Mouse (Mus musculus) layer of hippocampus, postnatal 14 days (tissue): Measurements from ENCODE around the gene Traf5. TPM values are rescaled to one million over a fixed set of nuclear protein-coding genes. Genes with fewer than 3 reads are reported as not detected.
A peak's percentile ranks its signal among the peaks of the same experiment; 100 is the strongest.

ENCODE experiments used
- DNase-seq, 2 experiments: peaks; one replicate each; pipeline ENCODE4 v3.0.0; 2021 to 2022; ENCODE audit warnings: low spot score in 2 of 2, mixed read lengths in 1 of 2
- total RNA-seq, 2 experiments: library from RNA; stranded (reverse); gene quantifications; 2 replicates each; pipeline ENCODE4 v1.2.3; 2021

Traf5 gene
- total RNA-seq, 2 experiments from 2014 or later: 2.1 to 3.8 TPM

DNA sequence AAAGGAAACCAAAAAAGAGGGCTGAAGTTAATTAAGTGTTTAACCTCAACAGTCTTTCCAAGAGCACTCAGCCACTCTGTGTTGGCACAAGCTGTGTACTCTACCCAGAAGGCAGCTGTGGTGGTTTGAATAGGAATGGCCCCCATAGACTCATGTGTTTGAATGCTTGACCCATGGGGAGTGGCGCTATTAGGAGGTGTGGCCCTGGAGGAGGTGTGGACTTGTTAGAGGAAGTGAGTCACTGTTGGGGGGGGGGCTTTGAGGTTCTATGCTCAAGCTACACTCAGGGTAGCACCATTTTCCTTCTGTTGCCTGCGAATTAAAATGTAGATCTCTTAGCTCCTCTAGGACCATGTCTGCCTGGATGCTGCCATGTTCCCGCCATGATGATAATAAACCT lies 25.4 kb downstream of the Traf5 start:
- no peak for DNase-seq

DNA sequence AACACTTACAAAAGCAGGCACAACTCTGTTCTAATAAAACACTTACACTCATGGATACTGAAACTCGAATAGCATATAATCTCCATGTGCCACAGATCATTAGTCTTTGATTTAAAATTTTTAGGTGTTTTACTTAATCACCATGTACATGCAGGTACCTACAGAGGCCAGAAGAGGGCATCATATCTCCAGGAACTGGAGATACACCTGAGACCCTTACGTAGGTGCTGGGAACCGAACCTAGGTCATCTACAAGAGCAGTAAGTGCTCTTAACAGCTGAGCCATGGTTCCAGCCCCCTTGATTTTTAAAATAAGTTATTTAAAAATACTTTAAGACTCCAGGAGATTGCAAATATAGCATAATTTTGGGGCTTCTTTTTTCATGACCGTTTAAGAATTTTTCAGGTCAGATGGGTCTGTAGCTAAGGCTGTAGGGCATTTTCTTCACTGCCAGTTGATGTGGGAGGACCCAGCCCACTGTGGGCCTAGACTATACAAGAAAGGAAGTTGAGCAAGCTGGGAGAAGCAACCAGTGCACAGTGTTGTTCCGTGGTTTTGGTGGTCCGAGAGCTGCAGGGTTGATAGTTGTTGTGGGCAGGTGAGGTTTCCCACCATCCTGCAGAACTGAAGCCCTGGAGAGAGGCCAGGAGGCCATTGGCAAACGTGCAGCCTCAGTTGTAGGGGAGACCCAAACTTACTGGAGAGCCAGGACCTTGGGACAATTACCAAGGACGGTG lies 29.0 kb downstream of the Traf5 start:
- DNase-seq: no peak

DNA sequence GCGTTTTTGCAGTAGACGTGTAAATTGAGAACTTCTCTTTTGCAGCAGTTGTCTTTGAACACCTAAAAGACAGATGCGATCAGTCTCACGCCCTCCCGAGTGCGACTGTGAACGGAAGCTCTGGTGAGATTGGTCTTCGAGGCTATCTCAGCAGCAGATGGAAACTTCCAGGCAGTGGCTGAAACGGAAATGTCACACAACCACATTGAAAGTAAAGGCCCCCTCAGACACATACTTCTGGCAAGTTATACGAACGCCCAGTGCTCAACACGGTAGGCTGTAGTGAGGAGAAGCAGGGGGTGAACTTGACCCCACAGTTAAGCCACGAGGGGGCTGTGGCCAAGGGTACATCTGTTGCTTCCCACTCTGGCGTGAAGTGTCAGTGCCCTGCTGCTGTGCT lies 29.7 kb downstream of the Traf5 start:
- no peak for DNase-seq

DNA sequence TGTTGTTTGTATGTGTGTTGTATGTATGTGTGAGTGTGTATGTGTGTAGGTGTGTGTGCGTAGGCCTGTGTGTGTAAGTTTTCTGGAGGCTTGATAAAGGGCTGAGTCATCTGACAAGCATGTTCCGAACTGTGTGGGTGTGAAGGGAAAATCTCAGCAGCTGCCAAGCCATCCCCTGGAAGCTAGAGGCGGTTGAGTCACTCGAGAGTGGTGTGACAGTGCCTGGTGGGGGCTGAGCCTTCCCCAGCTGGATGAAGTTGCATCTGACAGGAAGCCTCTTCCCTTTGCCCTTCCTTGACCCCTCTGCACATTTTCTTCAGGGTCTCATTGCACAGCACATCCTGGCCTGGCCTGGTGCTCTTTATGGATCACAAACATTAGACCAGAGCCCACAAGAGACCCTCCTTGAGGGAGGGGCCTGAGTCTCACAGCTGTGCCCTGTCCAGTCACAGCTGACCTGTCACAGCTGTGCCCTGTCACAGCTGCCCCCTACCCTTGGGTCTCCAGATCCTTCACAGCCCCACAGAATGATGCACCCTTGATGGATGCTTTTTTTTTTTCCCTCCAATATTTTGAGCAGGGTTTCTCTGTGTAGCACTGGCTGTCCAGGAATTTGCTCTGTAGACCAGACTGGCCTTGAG lies 30.6 kb downstream of the Traf5 start:
- DNase-seq: peak in 1 of 2 experiments; percentile 47

DNA sequence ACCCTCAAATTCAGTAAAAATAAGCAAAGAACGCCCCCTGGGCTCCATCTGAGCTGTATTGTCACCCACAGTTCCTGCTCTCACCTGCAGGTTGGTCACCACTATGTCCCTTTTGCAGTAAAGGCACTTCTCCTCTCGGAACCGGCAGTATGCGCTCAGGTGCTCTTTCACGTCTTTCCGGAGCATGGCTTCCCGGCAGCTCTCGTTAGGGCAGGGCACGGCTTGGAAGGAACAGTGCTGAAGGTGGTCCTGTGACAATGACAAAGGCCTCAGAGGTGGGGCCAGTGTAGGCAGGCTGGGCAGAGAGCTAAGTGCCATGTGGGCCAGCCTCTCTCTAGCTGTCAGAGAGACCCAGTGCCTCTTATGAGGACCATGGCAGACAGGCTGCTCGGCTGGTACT lies 33.4 kb downstream of the Traf5 start:
- no peak for DNase-seq

DNA sequence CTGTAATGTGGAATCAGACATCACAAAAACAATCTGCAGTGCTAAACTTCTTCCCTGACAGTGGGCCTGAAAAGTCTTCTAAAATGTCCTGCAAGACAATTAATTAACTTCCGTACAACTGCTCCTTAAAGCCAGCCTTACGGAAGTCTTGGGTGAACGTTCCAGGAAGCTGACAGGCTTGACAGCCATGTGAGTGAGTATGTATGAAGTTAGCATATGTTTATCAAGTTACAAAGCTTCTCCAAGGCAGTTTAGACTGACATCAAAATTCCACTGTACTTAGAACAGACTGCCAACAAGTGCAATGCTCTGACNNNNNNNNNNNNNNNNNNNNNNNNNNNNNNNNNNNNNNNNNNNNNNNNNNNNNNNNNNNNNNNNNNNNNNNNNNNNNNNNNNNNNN lies 38.6 kb downstream of the Traf5 start:
- no peak for DNase-seq

DNA sequence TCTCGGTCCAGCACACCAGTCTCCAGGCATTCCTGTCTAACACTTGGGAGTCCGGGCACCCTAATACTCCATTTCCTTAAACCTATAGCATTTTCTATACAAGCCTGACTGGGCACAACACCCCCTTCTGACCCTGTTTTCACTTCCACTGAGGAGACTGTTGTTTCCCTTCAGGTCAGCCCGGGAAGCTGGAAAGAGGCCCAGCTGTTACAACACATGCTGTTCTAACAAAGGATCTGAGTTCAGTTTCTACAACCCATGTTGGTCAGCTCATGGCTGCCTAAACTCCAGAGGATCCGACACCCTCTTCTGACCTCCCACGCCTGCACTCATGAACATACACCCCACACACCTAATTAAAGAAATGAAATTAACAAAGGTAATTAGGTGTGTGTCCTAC lies 39.4 kb downstream of the Traf5 start:
- DNase-seq: no peak

DNA sequence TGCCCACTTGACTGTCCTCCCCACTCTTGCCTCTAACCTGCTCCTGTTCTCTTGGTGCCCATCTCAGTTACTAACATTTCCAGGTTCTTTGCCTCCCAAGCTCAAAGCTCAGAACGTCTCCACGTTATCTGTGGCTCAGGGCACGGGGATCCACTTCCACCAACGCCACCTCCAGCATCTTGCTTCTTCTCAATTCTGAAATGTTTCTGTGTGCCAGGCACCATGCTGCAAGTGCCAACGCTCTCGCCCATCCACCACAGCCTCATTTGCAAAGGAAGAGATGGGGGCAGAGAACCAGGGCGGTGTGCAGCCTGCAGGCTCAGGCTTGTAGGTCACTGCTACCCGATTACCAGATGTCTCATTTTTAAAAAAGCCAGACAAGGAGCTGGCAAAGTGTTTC lies 39.9 kb downstream of the Traf5 start:
- no peak for DNase-seq

DNA sequence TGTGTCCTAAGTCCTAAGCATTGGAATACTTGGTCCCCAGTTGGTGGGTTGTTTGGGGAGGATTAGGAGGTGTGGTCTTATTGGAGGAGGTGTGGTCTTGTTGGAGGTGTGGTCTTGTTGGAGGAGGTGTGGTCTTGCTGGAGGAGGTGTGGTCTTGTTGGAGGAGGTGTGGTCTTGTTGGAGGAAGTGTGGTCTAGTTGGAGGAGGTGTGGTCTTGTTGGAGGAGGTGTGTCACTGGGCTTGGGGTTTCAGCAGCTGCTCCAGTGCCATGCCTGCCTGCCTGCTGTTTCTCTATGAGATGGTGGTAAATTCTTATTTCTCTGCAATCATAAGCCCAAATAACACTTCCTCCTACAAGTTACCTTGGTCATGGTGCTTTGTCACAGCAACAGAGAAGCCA lies 93.3 kb downstream of the Traf5 start:
- no peak for DNase-seq

DNA sequence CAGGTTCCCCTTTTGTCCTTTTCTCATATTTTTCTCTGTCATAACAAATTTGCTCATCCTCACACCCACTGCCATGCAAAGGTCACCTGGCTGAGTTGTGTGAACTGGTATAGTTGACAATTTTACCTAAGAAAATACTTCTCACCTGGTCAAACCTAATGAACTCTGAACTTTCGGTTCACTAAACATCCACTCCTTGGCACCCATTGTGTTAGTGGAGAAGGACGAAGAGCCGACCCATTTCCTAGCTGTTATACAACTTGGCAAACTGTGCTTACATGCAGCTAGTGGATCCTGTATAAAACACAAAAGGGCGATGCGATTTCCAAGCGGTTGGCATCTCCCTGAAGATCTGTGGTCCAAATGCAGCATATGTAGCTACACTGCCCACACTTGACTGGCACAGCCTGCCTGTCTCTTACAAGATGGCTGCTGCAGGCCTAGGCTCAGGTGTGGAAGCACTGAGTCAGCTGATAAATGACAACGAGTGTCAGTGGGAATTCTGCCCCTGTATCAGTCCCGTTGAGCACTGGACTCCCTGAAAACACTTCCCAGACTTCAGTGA lies 95.7 kb downstream of the Traf5 start:
- no peak for DNase-seq

DNA sequence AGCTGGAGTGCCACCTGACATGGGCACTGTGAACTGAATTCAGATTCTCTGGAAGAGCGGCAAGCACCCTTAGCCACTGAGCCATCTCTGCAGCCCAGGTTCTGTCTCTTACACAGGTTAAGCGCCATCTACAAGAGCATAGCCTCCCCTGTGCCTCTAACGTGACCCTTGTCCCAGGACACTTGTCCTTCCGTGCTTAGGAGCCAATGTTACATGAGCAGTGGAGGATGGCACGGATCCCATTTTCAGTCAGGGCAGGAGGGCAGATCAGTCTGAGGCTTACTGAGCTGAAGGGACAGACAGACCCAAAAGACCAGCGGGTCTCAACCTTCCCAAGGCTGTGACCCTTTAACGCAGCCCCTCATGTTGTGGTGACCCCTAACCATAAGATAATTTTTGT lies 96.4 kb downstream of the Traf5 start:
- DNase-seq: no peak

DNA sequence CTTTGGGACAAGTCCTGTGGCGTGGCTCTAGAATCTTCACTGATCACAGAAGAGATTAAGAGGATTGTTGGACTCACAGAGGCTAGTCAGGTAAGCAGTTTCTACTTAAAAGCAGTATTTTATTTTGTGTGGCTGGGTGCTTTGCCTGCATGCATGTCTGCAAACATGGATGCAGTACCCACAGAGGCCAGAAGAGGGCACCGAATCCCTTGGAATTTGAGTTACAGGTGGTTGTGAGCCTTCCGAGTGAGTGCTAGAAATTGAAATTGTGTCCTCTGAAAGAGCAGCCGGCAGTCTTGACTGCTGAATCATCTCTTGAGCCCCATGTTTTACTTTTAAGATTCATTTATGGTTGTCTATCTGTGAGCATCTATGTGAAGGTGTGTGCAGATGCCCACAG lies 96.9 kb downstream of the Traf5 start:
- no peak for DNase-seq

DNA sequence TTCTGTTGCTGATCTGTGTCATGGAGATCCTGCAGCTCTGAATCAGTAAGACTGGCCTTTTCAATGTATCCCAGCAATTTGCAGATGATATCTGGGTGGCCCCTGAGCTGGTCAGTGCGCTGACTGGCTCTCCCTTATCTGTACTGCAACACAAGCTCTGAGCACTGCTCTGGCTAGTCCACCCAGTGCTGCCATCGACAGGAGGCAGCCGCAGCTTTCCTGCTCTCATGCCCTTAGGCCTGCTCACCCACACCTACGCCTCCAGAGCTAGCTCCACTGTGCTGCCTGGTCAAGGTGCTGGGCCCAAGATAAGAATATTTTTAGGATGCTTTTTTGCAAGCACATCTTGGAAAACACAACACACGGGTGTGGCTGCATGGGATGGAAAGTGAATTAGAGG lies 97.9 kb downstream of the Traf5 start:
- DNase-seq: no peak

DNA sequence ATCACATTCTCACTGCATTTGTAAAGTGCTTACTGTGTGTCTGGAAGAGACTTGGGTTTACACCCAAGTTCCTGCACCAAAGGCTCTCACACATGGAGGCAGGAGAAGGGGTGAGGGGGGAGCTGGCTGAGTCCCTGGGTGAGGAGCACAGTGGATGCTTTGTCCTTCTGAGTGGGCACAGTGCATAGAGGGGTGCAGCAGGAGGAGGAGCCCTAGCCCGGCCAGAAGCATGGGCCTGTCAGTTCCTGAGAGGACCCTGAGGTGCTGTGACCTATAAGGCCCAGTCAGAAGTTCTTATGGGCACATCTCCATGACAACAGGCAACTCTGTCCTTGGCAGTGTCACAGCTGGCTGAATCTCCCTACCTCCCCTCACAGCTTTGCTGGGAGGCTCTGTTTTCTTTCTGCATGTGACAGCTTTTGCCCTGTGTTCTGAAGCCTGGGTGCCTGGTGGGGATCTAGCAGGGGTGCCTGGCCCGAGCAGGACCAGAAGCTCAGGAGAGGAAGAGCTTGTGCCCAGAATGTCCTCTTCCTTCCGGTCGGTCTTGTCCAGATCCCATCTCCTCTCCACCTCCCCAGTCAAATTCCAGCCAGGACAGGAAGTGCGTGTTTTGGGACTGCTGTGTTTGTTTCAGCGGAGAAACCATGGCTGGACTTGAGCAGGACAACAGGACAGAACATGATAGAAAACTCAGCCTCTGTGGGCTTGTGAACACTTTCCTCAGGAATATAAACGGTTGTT lies 100.1 kb downstream of the Traf5 start:
- DNase-seq: peak in 1 of 2 experiments; percentile 49

DNA sequence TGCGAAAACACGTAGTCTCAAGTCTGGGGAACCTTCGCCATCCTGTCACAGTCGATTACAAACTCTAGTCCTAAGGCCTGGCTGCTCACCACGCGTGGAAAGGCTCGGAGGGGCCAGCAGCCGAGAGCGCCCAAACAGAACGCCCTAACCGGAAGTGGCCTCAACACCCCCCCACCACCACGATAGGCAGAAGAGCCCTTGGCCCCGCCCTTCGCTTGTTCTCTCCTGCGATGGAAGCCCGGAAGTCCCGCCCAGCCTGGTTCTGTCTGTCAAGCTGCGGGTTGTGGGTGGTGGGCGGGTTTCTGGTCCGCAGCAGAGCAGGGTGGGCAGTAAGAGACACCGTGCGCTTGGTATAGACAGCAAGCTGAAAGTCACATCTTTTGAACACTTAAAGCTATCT lies 102.4 kb downstream of the Traf5 start:
- peak; percentile 90 to 96 for DNase-seq

DNA sequence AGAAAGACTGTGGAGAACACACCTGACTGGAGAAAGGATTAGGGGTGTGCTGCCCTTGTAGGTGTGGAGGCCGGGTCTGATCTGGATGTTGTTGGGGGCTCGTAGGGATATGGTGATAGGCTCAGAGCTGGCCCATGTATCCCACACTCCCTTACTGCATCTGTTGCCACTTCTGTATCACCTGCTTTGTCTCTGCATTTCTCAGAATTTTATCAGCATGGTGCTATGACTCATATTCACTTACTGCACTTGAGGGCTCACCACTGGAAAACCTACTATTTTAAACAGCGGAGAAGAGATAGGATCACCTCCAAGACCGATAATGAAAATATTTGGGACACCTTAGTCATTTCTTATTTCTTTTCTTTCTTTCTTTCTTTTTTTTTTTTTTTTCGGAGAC lies 103.3 kb downstream of the Traf5 start:
- DNase-seq: no peak

DNA sequence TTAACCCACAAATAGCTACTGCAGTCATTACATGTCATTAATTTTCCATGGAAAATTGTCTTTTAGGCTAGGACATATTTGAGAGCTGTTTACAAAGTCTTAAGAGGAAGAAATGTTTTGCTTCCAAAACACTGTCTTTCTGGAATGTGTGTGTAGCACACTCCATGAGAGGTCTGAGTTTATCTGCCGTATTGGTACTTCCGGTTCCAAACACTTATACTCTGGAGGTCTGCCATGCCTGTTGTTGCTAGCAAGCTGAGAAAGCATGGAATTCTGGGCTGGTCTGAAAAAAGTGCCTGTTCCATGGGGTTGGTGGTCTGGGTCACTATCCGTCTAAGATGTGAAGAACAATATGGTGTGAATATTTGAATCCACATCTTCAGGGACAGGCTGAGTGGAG lies 103.7 kb downstream of the Traf5 start:
- no peak for DNase-seq

DNA sequence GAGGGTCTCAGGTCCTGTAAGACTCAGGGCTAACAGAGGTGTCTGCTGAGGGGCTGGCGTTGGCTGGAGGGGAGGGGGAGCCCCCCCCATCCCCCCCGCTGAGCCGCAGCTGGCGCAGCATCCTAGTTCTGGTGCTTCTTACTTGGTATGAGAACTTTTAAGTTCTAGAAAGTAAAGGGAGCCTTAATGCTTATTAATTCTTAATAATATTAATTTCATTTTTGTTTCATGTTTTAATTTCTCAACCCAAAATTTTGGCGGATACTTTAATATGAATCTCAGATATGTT lies 104.9 kb downstream of the Traf5 start:
- DNase-seq: no peak

DNA sequence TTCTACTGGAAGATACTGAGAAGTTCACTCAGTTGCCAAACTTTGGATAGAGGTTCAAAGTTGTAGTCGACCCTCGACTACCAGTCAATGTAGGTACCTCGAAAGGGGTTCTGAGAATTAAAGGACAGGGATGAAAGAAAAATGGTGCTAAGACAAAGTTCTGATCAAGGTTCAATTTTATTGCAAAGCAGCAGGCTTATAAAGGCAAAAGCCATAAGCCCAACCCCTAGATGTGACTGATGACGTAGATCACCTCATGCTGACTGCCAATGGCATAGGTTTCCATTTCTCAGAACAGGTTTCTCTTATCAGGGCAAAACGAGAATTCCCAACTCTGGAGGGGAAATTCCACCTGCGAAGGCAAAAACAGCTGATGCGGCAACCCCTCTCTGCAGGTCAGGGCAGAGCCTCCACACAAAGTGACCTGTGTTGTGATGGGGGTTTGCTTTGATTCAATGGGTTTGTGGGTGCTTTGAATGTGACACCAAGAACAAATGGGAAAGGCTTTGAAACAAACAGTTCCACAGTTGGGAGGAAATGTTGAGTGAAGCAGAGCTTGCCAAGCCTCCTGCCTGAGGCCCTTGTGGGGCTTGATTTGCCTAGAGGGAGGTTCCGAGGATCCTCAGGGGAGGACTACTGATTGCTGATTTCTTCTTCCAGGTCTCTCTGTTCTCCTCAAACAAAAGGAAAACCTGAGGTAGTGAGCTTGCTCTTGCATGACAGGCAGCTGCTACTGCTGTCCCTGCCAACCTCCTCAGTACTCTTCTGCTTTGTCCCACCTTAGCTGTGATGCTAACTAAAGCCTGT lies 105.5 kb downstream of the Traf5 start:
- no peak for DNase-seq

DNA sequence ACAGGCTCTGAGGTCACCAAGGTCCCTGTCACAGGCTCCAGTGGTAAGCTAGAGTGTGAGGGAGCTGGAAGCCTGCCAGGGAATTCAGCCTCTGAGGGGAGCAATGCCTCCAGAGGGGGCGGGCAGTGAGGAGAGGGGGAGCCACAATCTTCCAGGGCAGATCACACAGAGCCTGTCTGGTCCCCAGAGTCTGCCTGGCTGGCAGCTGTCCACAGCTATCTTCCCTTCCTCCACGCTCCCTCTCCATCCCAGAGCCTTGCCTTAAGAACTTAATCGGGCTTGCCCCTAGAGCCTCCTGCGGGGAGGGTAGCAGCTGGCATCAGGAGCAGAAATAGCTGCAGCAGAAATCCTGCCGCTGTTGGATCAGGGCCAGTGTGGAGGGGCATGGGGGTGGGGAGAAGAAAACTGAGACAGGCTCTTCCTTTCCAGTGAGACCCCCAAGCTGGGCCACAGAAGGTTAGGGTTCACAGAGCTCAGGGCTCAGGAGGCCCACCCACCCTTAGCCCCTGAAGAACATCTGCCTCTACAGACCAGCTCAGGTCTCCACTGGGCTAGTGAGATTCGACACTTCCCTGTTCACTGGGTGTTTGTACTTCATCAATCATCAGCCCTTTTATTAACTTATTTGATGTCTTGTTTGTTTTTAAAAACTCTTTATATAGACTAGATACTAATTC lies 110.8 kb downstream of the Traf5 start:
- no peak for DNase-seq

DNA sequence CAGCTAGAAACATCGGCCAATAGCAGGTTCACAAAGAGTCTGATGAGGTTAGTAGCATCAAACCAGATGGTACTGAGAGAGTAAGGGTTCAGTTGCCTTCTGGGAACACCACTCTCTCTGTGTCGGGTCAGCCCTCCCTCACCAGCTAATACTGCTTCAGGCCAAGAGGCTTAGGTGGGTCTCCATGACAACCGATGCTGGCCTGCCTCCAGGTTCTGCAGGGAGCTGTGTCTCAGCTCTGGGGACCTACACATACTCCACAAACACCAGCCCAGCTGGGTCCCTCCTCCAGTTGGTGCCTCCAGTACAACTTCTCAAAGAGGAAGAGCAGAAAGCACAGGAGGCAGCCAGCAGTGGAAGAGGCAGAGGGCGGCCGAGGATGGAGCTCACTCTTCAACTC lies 115.2 kb downstream of the Traf5 start, which contains the start of gene Rd3:
Gene Rd3, plus strand, starts transcription at position 184 of the 400 bp plus-strand sequence.
- no peak for DNase-seq
